Mouse (Mus musculus) small intestine, adult 10 weeks (tissue): ENCODE results near the gene Mycbpap. TPM values are rescaled to one million over a fixed set of nuclear protein-coding genes. Genes with fewer than 3 reads are reported as not detected.

Source experiments
- polyA plus RNA-seq: library from polyadenylated mRNA; stranded (reverse); fragments of 350-450 nt; fragmentation: Illumina TruSeq; extraction: RNeasy Lipid Tissue Mini Kit (QIAGEN cat#74804); gene quantifications from one replicate; pipeline ENCODE4 v1.2.3, GENCODE M21; 2014; ENCODE audit warnings: low replicate concordance

Gene Mycbpap
- 1.2 TPM for polyA plus RNA-seq

DNA sequence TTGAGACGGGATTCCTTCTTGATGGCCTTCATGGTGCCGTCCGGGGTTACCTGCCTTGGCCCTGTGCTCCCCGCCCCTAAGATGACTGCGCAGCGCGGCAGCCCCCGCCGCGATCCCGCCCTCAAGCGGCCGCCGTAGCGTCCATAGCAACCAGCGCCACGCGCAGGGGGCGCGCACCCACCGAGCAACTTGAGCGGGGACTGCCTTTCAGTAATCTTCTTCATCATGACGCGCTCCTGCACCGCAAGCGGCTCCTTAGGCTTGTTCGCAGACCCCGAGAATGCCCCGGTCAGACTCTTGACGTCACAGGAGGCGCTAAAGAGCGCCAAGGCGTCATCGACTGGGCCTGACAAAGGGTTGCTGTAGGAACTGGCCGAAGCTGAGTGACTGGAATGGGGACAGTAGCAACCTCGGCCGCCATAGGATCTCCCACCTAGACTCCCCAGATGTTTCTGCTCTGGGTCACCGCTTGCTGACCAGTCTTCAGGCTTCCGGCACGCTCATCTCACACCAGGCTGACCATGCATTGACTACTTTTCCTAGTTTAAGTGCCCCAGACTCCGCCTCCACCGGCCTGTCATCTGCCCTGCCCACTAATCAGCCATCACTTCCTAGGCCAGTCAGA, at the start of gene Mycbpap:
Mycbpap (minus strand) TSS at position 524 of the 625 bp plus-strand sequence.

DNA sequence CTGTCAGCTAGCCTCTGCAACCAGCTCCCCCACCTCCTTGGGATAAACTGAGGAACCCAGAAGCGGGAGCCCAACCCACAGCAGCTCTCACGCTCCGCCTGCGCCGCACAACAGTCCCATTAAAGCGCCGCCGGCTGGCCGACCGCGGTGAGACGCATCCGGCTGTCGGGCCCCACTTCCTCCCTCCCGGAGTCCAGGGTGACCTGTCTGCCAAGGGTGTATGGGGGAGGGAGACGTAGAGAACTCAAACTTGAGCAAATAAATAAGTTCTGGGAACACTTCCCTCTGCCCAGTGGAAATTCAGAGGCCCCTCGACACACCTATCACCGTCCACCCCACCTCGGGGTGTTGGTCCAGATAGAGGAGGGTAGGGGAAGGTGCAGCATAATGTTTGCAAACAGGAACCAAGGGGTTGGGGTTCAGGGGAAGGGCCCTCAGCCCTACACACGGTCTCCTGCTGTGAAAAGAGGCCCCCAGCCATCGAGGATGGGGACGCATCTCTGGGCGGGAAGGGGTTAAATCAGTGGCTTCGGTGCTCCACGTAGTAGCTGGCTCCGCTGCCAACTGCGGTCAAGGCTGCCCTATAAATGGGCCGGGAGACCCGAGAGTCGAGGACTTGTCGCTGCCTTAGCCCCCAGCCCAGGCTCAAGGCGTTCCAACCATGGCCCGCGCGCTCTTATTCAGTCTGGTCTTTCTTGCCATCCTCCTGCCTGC, 43.1 kb upstream of the Mycbpap start, which contains the start of gene Chad:
Chad (plus strand) TSS at position 611 of the 714 bp plus-strand sequence.

GRCm38 (mm10) chr11:94548888-94549690, 27.5 kb upstream of the Mycbpap start, which contains the start of gene Rsad1:
TSS of gene Rsad1 (minus strand) at chr11:94549255.

DNA sequence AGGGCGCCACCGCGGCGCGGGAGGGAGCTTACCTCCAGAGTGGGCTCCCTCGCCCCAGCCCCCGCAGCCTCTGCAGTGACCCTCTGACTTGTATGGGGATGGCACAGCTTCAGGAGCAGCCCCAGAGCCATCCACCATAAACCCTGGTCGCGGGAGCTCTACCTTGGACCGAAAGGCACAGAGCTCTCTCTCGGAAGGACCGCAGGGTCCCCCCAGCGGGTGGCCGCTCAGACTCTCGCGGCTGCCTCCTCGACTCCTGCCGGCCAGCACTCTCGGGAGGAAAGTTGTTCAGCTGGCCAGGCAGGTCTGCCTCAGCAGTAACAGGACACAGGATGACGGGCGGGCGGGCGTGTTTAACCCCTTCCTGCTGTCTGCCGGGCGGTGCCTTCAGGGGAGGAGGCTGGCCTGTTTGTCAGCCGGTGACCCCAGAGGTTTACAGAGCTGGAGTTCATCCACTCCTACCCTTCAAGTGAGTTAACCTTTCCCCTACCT, 21.8 kb downstream of the Mycbpap start, which contains the start of gene Epn3:
Epn3 (minus strand) TSS at position 314 of the 492 bp plus-strand sequence.

DNA sequence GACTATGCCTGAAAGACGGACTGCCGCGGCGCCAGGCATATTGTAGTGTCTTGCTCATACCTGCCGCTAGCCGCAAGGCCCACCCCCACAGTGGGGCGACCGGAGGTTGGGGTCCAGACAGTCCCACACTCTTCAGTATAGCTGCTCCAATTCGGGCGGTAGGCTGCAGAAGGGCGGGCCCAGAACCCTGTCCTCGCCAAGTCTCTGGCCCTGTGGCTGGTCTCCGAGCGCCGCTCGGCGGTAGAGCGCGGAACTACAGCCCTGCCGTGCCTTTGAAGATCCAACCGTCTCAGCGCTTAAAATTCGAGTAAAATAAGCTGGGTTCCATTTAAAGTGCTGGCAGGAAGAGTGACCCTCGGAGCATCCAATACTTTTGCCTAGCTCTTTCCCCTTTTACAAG, 35.5 kb downstream of the Mycbpap start, which contains the start of gene Spata20:
Spata20 (minus strand) TSS at position 179 of the 400 bp plus-strand sequence.

DNA sequence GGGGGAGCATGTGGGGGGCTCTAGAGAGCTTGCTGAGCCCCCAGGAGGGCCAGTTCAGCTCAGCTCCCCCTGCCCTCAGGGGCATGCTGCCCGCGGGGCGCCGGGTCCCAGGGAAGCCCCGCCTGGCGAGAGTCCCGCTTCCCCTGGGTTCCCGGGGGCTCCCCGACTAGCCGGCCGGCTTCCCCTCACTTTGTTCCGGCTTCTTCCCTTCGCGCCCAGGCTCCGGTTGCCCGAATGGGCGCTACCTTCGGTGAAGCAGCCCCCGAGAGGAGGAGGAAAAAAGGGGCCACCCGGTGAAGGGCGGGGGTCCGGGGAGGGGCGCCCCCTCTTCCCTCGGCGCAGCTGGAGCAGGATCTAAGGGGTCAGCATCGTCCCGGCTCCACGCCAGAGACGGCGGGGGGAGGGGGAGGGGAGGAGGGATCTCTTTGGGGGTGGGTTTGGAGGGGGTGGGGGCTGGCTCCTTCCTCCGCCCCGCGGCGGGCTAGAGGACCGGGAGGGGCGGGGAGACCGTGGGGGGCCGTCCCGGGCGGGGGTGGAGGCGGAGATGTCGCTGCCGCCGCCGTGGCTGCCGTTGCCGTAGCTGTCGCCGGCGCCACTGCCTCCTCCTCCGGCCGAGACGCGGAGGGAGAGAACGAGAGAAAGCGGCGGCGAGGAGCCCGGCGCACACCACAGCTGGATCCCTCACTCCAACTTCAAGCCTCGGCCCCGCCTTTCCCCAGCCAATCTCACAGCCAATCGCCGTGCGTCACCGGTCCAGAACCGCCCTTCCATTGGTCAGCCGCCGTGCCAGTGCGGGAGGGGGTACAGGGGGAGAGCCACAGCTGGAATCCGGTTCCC, 47.6 kb downstream of the Mycbpap start, which contains the start of gene Cacna1g:
Cacna1g (minus strand) TSS at position 492 of the 837 bp plus-strand sequence.

Other genes with a start within 250 kb of the Mycbpap start
- gene Gm21885, start 239.9 kb downstream of the Mycbpap start, polyA plus RNA-seq: 36.0 TPM
- gene Luc7l3, start 199.8 kb downstream of the Mycbpap start, polyA plus RNA-seq: 291 TPM
- gene Ankrd40, start 193.7 kb downstream of the Mycbpap start, polyA plus RNA-seq: 53.3 TPM
- 7.3 TPM for gene Abcc3, start 128.7 kb downstream of the Mycbpap start, polyA plus RNA-seq
- not detected for gene Cacna1g, start 47.5 kb downstream of the Mycbpap start, polyA plus RNA-seq
- not detected for gene Spata20, start 35.6 kb downstream of the Mycbpap start, polyA plus RNA-seq
- gene Epn3, start 21.8 kb downstream of the Mycbpap start, polyA plus RNA-seq: 0.22 TPM
- 7.1 TPM for gene Rsad1, start 27.5 kb upstream of the Mycbpap start, polyA plus RNA-seq
- gene Chad, start 43.3 kb upstream of the Mycbpap start, polyA plus RNA-seq: not detected
- gene Acsf2, start 80.1 kb upstream of the Mycbpap start, polyA plus RNA-seq: 34.1 TPM
- 150 TPM for gene Lrrc59, start 108.0 kb upstream of the Mycbpap start, polyA plus RNA-seq
- gene Mrpl27, start 132.0 kb upstream of the Mycbpap start, polyA plus RNA-seq: 17.1 TPM
- not detected for gene Eme1, start 132.2 kb upstream of the Mycbpap start, polyA plus RNA-seq
- not detected for gene Xylt2, start 155.8 kb upstream of the Mycbpap start, polyA plus RNA-seq
- gene Gm11541, start 182.8 kb upstream of the Mycbpap start, polyA plus RNA-seq: not detected
- gene Cdc34b, start 220.0 kb upstream of the Mycbpap start, polyA plus RNA-seq: not detected